Mouse (Mus musculus) spleen, postnatal 4 days (tissue): ENCODE measurements around the gene Olfr1239.

ENCODE experiments used
- DNase-seq, 2 experiments: peaks; one replicate each; pipeline ENCODE4 v3.0.0; 2022; ENCODE audit warnings: low spot score in 2 of 2

Gene Olfr1239

GRCm38 (mm10) chr2:89420307-89420706 lies at the start of gene Olfr1239:
TSS of gene Olfr1239 (minus strand) at chr2:89420407.
- no peak for DNase-seq

GRCm38 (mm10) chr2:89442900-89443299 lies 22.7 kb upstream of the Olfr1239 start, which contains the start of gene Olfr1240:
TSS of gene Olfr1240 (minus strand) at chr2:89443000.
- DNase-seq, result no peak

- DNase-seq, result no peak
These were observed 5.7 kb downstream of the Olfr1239 start for GRCm38 (mm10) chr2:89414557-89414956.

GRCm38 (mm10) chr2:89409576-89409975 lies 10.6 kb downstream of the Olfr1239 start, which contains the start of gene Olfr1238:
TSS of gene Olfr1238 (minus strand) at chr2:89409676.
- DNase-seq, result no peak

GRCm38 (mm10) chr2:89400882-89401281 lies 19.3 kb downstream of the Olfr1239 start:
- no peak for DNase-seq
